Mouse (Mus musculus) liver, adult 2 months (tissue): ENCODE data around the gene Igfn1. TPM values are rescaled to one million over a fixed set of nuclear protein-coding genes. Genes with fewer than 3 reads are reported as not detected.

Experiments used
- DNase-seq: peaks from one replicate; pipeline ENCODE4 v3.0.0-alpha.2; 2011; ENCODE audit warnings: low read depth, low spot score; ENCODE audit errors: extremely low read depth
- H3K27ac ChIP-seq: fragments of 200-500 bp; replicated peaks from 2 replicates; pipeline ENCODE4 v1.5.1; 2012; ENCODE audit warnings: low read depth, mild to moderate bottlenecking, control low read depth, inconsistent platforms, low read length; ENCODE audit not compliant: insufficient read depth
- H3K27me3 ChIP-seq: fragments of 200-500 bp; 2 replicates; pipeline ENCODE4 v1.6.1; 2012; ENCODE audit warnings: mild to moderate bottlenecking, moderate library complexity, low read length, inconsistent platforms; ENCODE audit not compliant: control insufficient read depth, insufficient read depth
- H3K36me3 ChIP-seq: fragments of 200-500 bp; 2 replicates; pipeline ENCODE4 v1.6.1; 2012; ENCODE audit warnings: low read length, inconsistent platforms; ENCODE audit not compliant: control insufficient read depth, insufficient read depth
- H3K4me1 ChIP-seq: fragments of 200-500 bp; 2 replicates; pipeline ENCODE4 v1.6.1; 2011; ENCODE audit warnings: low read length; ENCODE audit not compliant: control insufficient read depth, insufficient read depth
- H3K4me3 ChIP-seq: fragments of 200-500 bp; 2 replicates; pipeline ENCODE4 v1.5.1; 2011; ENCODE audit warnings: low read depth, mild to moderate bottlenecking, control low read depth, low read length, moderate library complexity; ENCODE audit not compliant: insufficient read depth
- H3K79me2 ChIP-seq: fragments of 200-500 bp; 2 replicates; pipeline ENCODE4 v1.6.1; 2012; ENCODE audit warnings: inconsistent platforms, mild to moderate bottlenecking, low read length, moderate library complexity; ENCODE audit not compliant: control insufficient read depth, insufficient read depth
- H3K9ac ChIP-seq: fragments of 200-500 bp; 2 replicates; pipeline ENCODE4 v1.6.1; 2012; ENCODE audit warnings: low read depth, mild to moderate bottlenecking, control low read depth, inconsistent platforms, low read length
- CTCF ChIP-seq: fragments of 200-500 bp; IDR thresholded peaks from 2 replicates; pipeline ENCODE4 v1.5.1; 2011; ENCODE audit warnings: low read depth, low read length, control low read depth
- POLR2A ChIP-seq: fragments of 200-500 bp; IDR thresholded peaks from 2 replicates; pipeline ENCODE4 v1.6.1; 2011; ENCODE audit warnings: low read length, control low read depth; ENCODE audit not compliant: insufficient read depth; ENCODE audit errors: extremely low read depth
- WGBS: fragments of 180-500 bp; shearing (Covaris S2); methylation state at CpG from one replicate; pipeline ENCODE4 v1.1.7; 2018; 5-methylcytosine and 5-hydroxymethylcytosine counted together
- polyA plus RNA-seq: library from polyadenylated mRNA; depleted of rRNA; stranded (reverse); fragments of >200 nt; gene quantifications from 2 replicates; pipeline ENCODE4 v1.2.3, GENCODE M21; 2012
- total RNA-seq: library from RNA; depleted of rRNA; stranded (reverse); fragments of >200 nt; gene quantifications from 2 replicates; pipeline ENCODE4 v1.2.3, GENCODE M21; 2014

The Igfn1 gene
- total and polyA plus RNA-seq, 2 experiments: not detected

GRCm38 (mm10) chr1:135924377-135924994 is 81.7 kb downstream of the Igfn1 start:
- Histone ChIP-seq H3K9ac (no peak overlapping the region), H3K27ac (no peak overlapping the region), H3K36me3 (no peaks in the 10 kb centered on the region), H3K4me1 (no peaks in the 10 kb centered on the region), H3K4me3 (no peak overlapping the region), H3K27me3 (no peaks in the 10 kb centered on the region; the same call in 1 of the 2 replicates), H3K79me2 (no peaks in the 10 kb centered on the region)
- WGBS: 59% methylated on average over 5 of the region's 5 CpGs
- no peak for TF ChIP-seq POLR2A
- no peak for DNase-seq

GRCm38 (mm10) chr1:135923229-135923628 is 82.9 kb downstream of the Igfn1 start:
- Histone ChIP-seq H3K36me3 (no peaks in the 10 kb centered on the region), H3K4me1 (no peaks in the 10 kb centered on the region), H3K27me3 (peaks cover 6% of the 10 kb centered on the region), H3K27ac (no peak overlapping the region), H3K79me2 (no peaks in the 10 kb centered on the region), H3K9ac (no peak overlapping the region), H3K4me3 (no peak overlapping the region)
- TF ChIP-seq POLR2A: no peak
- no peak for TF ChIP-seq CTCF
- DNase-seq: no peak
- 75% methylated on average over 7 of the region's 7 CpGs for WGBS

- H3K79me2 ChIP-seq: no peaks in the 10 kb centered on the region
- no peak for DNase-seq
- no peaks in the 10 kb centered on the region for H3K36me3 ChIP-seq
- H3K9ac ChIP-seq: no peak within 1 kb of the TSS
- 3% methylated on average over 67 of the region's 67 CpGs for WGBS
- H3K27me3 ChIP-seq: peaks cover 6% of the 10 kb centered on the region
- peaks cover 9% of the 10 kb centered on the region for H3K4me1 ChIP-seq
- TF ChIP-seq POLR2A: no peak
- TF ChIP-seq CTCF: no peak
- H3K27ac ChIP-seq: no peak within 1 kb of the TSS
- H3K4me3 ChIP-seq: no peak within 1 kb of the TSS
These were observed 87.3 kb downstream of the Igfn1 start, which contains the start of gene Pkp1 for GRCm38 (mm10) chr1:135918644-135919407. TSS of gene Pkp1 (minus strand) at chr1:135919207.

- H3K79me2 ChIP-seq: no peaks in the 10 kb centered on the region
- no peak overlapping the region for H3K9ac ChIP-seq
- no peaks in the 10 kb centered on the region for H3K36me3 ChIP-seq
- peaks cover 6% of the 10 kb centered on the region for H3K27me3 ChIP-seq
- H3K4me1 ChIP-seq: peaks cover 9% of the 10 kb centered on the region
- WGBS: 2% methylated on average over 5 of the region's 5 CpGs
- peak; percentile 73 for DNase-seq
- H3K4me3 ChIP-seq: no peak overlapping the region
- no peak for TF ChIP-seq CTCF
- TF ChIP-seq POLR2A: no peak
- no peak overlapping the region for H3K27ac ChIP-seq
These were observed 88.9 kb downstream of the Igfn1 start for GRCm38 (mm10) chr1:135917206-135917605.

GRCm38 (mm10) chr1:135916486-135917058 is 89.6 kb downstream of the Igfn1 start:
- Histone ChIP-seq H3K4me1 (peaks cover 9% of the 10 kb centered on the region), H3K79me2 (no peaks in the 10 kb centered on the region), H3K27me3 (peaks cover 6% of the 10 kb centered on the region), H3K27ac (no peak overlapping the region), H3K36me3 (no peaks in the 10 kb centered on the region), H3K4me3 (no peak overlapping the region), H3K9ac (no peak overlapping the region)
- 31% methylated on average over 5 of the region's 5 CpGs for WGBS
- TF ChIP-seq CTCF (no peak), POLR2A (no peak)
- DNase-seq: peak; percentile 62

- Histone ChIP-seq H3K36me3 (no peaks in the 10 kb centered on the region), H3K9ac (no peak overlapping the region), H3K4me1 (peaks cover 9% of the 10 kb centered on the region), H3K27ac (no peak overlapping the region), H3K4me3 (no peak overlapping the region), H3K27me3 (no peaks in the 10 kb centered on the region), H3K79me2 (no peaks in the 10 kb centered on the region)
- DNase-seq: no peak
- TF ChIP-seq CTCF: no peak
- TF ChIP-seq POLR2A: no peak
- WGBS: 62% methylated on average over 4 of the region's 4 CpGs
These were observed 92.5 kb downstream of the Igfn1 start for GRCm38 (mm10) chr1:135913657-135914056.
